Mouse (Mus musculus) intestine, embryonic 15.5 days (tissue): ENCODE results near the gene Cbx7. TPM values are rescaled to one million over a fixed set of nuclear protein-coding genes. Genes with fewer than 3 reads are reported as not detected.
A peak's percentile ranks its signal among the peaks of the same experiment; 100 is the strongest.
"Not testable (repeated sequence)": the region's sequence is repeated elsewhere in the genome, so short reads cannot be mapped to it uniquely, and the experiment has no call there.

Experiments
- ATAC-seq: fragments of 200-750 bp; cut with Nextera tagmentation; 2 replicates; pipeline ENCODE4 v1.8.0; 2017; ENCODE audit warnings: moderate TSS enrichment, moderate library complexity
- H3K27ac ChIP-seq: fragments of 300-500 bp; sonication (generic); 2 replicates; pipeline ENCODE4 v1.5.1; 2015; ENCODE audit warnings: mild to moderate bottlenecking, inconsistent platforms
- H3K27me3 ChIP-seq: fragments of 300-500 bp; sonication (generic); replicated peaks from 2 replicates; pipeline ENCODE4 v1.6.1; 2015; ENCODE audit warnings: inconsistent platforms
- H3K36me3 ChIP-seq: fragments of 300-500 bp; sonication (generic); 2 replicates; pipeline ENCODE4 v1.6.1; 2015; ENCODE audit warnings: inconsistent platforms
- H3K4me1 ChIP-seq: fragments of 300-500 bp; sonication (generic); replicated peaks from 2 replicates; pipeline ENCODE4 v1.6.1; 2015; ENCODE audit warnings: inconsistent platforms
- H3K4me2 ChIP-seq: fragments of 300-500 bp; sonication (generic); replicated peaks from 2 replicates; pipeline ENCODE4 v1.6.1; 2015; ENCODE audit warnings: mild to moderate bottlenecking, inconsistent platforms
- H3K4me3 ChIP-seq: fragments of 300-500 bp; sonication (generic); replicated peaks from 2 replicates; pipeline ENCODE4 v1.5.1; 2015; ENCODE audit warnings: inconsistent platforms
- H3K9ac ChIP-seq: fragments of 300-500 bp; sonication (generic); 2 replicates; pipeline ENCODE4 v1.6.1; 2015; ENCODE audit warnings: inconsistent platforms
- H3K9me3 ChIP-seq: fragments of 300-500 bp; sonication (generic); 2 replicates; pipeline ENCODE4 v1.6.1; 2016; ENCODE audit warnings: inconsistent platforms
- WGBS: fragments of 180-500 bp; shearing (Covaris S2); methylation state at CpG from one replicate; pipeline ENCODE4 v1.1.7; 2015; 5-methylcytosine and 5-hydroxymethylcytosine counted together
- polyA plus RNA-seq: library from polyadenylated mRNA; unstranded; fragments of >200 nt; fragmentation: Nextera tagmentation; extraction: Ambion mirVana; gene quantifications from 2 replicates; pipeline ENCODE4 v1.2.1, GENCODE M21; 2015

The Cbx7 gene
- polyA plus RNA-seq, 1 experiment from 2014 or later: 4.6 TPM

DNA sequence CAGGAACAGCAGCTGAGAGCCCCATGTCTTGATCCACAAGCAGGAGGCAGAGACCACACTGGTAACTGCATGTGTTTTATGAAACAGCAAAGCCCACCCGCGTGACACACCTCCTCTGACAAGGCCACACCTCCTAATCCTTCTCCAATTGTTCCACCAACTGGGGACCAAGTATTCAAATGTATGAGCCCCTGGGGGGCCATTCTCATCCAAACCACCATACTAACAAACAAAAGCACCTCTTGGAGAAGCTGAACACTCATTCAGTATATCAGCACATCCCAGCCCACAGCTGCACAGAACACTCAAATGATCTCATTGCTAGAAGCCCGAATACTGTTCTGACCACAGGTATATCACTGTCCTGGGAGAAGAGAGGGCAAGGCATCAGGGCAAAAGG is 27.3 kb downstream of the Cbx7 start:
- Histone ChIP-seq H3K9ac (no peak overlapping the region), H3K36me3 (no peaks in the 10 kb centered on the region), H3K27ac (no peak overlapping the region), H3K9me3 (no peaks in the 10 kb centered on the region), H3K4me2 (no peak overlapping the region), H3K27me3 (no peaks in the 10 kb centered on the region), H3K4me1 (0 out of 2 replicates have a peak, but pooled peaks cover 6% of the 10 kb centered on the region), H3K4me3 (no peak overlapping the region)
- 92% methylated on average over 3 of the region's 3 CpGs for WGBS
- no peak for ATAC-seq

DNA sequence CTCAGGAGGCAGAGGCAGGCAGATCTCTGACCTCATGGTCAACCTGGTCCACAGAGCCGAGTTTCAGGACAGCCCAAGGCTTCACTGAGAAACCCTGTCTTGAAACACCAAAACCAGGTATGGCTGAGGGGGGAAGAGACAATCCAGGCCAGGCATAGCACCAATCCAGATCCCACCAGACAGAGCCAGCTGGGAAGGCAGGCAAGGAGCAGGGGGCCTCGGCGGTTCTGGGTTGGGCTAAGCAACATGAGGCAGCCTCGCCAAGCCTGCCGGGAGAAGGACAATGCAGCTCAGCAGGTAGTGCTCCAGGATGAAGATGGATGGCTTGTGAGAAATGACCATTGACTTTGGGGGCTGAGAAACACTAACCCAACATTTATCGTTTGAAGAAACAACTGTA is 28.4 kb downstream of the Cbx7 start:
- Histone ChIP-seq H3K27ac (no peak overlapping the region), H3K36me3 (no peaks in the 10 kb centered on the region), H3K4me1 (0 out of 2 replicates have a peak, but pooled peaks cover 4% of the 10 kb centered on the region), H3K27me3 (no peaks in the 10 kb centered on the region), H3K4me3 (no peak overlapping the region), H3K9ac (no peak overlapping the region), H3K4me2 (no peak overlapping the region), H3K9me3 (no peaks in the 10 kb centered on the region)
- ATAC-seq: no peak
- 86% methylated on average over 6 of the region's 6 CpGs for WGBS

GRCm38 (mm10) chr15:79940932-79941331 is 30.0 kb downstream of the Cbx7 start:
- no peaks in the 10 kb centered on the region for H3K9me3 ChIP-seq
- WGBS: 16% methylated on average over 8 of the region's 8 CpGs

DNA sequence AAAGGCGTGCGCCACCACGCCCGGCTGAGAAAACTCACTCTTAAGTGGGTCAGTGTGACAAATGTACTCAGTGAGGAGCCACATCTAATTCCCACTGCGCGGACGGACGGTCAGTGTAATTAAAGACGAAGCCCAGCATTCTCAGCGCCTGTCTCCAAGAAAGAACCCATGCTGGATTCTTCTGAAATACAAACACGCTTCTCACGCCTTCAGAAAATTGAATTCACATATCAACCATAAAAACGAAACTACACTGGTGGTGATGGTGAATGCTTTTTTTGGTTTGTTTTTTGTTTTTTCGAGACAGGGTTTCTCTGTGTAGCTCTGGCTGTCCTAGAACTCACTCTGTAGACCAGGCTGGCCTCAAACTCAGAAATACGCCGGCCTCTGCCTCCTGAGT is 31.0 kb downstream of the Cbx7 start:
- no peak overlapping the region for H3K4me3 ChIP-seq
- no peaks in the 10 kb centered on the region for H3K4me1 ChIP-seq
- no peak overlapping the region for H3K4me2 ChIP-seq
- no peaks in the 10 kb centered on the region for H3K36me3 ChIP-seq
- H3K9me3 ChIP-seq: no peaks in the 10 kb centered on the region
- ATAC-seq: no peak
- no peak overlapping the region for H3K27ac ChIP-seq
- no peaks in the 10 kb centered on the region for H3K27me3 ChIP-seq
- 85% methylated on average over 16 of the region's 16 CpGs for WGBS
- H3K9ac ChIP-seq: no peak overlapping the region

More at GRCm38 (mm10) chr15:79940932-79941331, 30.0 kb downstream of the Cbx7 start:
- no peak overlapping the region for H3K27ac ChIP-seq
- ATAC-seq: no peak; the same call in 1 of the 2 replicates
- no peaks in the 10 kb centered on the region for H3K36me3 ChIP-seq
- no peaks in the 10 kb centered on the region for H3K4me1 ChIP-seq
- H3K4me2 ChIP-seq: no peak overlapping the region
- H3K9ac ChIP-seq: no peak overlapping the region
- H3K27me3 ChIP-seq: no peaks in the 10 kb centered on the region
- H3K4me3 ChIP-seq: no peak overlapping the region

DNA sequence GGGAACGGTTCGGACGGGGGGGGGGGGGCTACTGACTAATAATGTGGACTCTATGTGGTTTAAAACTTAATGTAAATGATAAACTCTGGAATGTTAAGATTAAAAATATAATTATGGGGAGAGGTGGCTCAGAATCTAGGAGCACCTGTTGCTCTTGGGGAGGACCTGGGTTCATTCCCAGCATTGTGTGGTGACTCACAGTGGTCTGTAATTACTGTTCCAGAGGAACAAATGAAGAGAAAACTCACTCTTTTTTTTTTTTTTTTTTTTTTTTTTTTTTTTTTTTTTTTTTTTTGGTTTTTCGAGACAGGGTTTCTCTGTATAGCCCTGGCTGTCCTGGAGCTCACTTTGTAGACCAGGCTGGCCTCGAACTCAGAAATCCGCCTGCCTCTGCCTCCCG is 31.4 kb downstream of the Cbx7 start:
- H3K9me3 ChIP-seq, H3K27me3 ChIP-seq, H3K4me2 ChIP-seq, H3K9ac ChIP-seq, H3K4me1 ChIP-seq, H3K27ac ChIP-seq, H3K4me3 ChIP-seq, ATAC-seq, H3K36me3 ChIP-seq: not testable (repeated sequence)
- 85% methylated on average over 5 of the region's 7 CpGs for WGBS

DNA sequence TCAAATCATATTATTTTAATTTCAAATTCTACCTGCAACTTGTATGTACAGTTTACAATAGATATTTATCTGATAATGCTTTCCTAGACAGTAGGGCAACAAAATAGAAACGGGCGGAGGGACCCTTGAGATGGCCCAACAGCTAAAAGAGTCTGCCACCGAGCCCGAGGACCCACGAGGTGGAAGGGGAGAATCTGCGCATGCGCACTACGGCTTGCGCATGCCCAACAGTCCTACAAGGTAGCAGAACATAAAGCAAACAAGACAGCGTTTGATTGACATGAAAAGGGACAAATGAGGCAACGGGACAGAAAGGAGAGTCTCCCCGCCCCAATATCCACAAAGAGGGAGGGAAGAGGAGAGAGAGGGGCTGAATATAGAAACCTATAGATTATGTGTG is 31.9 kb downstream of the Cbx7 start:
- 90% methylated on average over 12 of the region's 12 CpGs for WGBS
- Histone ChIP-seq H3K9ac (no peak overlapping the region), H3K27ac (no peak overlapping the region), H3K36me3 (no peaks in the 10 kb centered on the region), H3K4me3 (no peak overlapping the region), H3K9me3 (no peaks in the 10 kb centered on the region), H3K4me1 (no peaks in the 10 kb centered on the region), H3K27me3 (no peaks in the 10 kb centered on the region), H3K4me2 (no peak overlapping the region)
- no peak for ATAC-seq

DNA sequence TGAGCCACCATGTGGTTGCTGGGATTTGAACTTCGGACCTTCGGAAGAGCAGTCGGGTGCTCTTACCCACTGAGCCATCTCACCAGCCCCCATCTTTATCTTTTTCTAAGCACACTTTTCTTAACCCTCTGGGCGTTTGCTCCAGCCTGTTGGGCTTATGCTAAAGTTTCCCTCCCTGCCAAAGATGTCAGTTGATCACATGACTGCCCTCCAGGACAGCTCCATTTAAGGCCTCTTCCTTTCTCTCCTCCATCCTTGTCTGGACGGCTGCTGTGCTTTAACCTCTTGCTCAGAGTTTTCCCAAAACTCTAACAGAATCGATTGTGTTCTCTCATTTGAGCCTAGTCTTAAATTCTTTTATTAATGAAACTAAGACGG is 34.6 kb downstream of the Cbx7 start:
- H3K9ac ChIP-seq: no peak overlapping the region
- H3K4me3 ChIP-seq: no peak overlapping the region
- peaks cover 13% of the 10 kb centered on the region for H3K4me1 ChIP-seq
- ATAC-seq: no peak
- no peak overlapping the region for H3K4me2 ChIP-seq
- WGBS: 66% methylated on average over 7 of the region's 7 CpGs
- no peaks in the 10 kb centered on the region for H3K36me3 ChIP-seq
- H3K27ac ChIP-seq: no peak overlapping the region
- H3K9me3 ChIP-seq: no peaks in the 10 kb centered on the region
- peaks cover 16% of the 10 kb centered on the region for H3K27me3 ChIP-seq

GRCm38 (mm10) chr15:79935654-79936373 is 35.1 kb downstream of the Cbx7 start:
- ATAC-seq: no peak
- Histone ChIP-seq H3K4me3 (no peak overlapping the region), H3K27me3 (peaks cover 18% of the 10 kb centered on the region), H3K9me3 (no peaks in the 10 kb centered on the region), H3K9ac (no peak overlapping the region), H3K4me2 (no peak overlapping the region), H3K27ac (no peak overlapping the region), H3K4me1 (peaks cover 13% of the 10 kb centered on the region), H3K36me3 (no peaks in the 10 kb centered on the region)
- 33% methylated on average over 9 of the region's 9 CpGs for WGBS

- no peak for ATAC-seq
- H3K27me3 ChIP-seq: peaks cover 18% of the 10 kb centered on the region
- peaks cover 13% of the 10 kb centered on the region for H3K4me1 ChIP-seq
- no peak overlapping the region for H3K27ac ChIP-seq
- no peaks in the 10 kb centered on the region for H3K36me3 ChIP-seq
- H3K9me3 ChIP-seq: no peaks in the 10 kb centered on the region
- H3K4me2 ChIP-seq: no peak overlapping the region
- WGBS: 12% methylated on average over 10 of the region's 10 CpGs
- H3K9ac ChIP-seq: no peak overlapping the region
- H3K4me3 ChIP-seq: no peak overlapping the region
These were observed 36.1 kb downstream of the Cbx7 start for GRCm38 (mm10) chr15:79934776-79935175.

DNA sequence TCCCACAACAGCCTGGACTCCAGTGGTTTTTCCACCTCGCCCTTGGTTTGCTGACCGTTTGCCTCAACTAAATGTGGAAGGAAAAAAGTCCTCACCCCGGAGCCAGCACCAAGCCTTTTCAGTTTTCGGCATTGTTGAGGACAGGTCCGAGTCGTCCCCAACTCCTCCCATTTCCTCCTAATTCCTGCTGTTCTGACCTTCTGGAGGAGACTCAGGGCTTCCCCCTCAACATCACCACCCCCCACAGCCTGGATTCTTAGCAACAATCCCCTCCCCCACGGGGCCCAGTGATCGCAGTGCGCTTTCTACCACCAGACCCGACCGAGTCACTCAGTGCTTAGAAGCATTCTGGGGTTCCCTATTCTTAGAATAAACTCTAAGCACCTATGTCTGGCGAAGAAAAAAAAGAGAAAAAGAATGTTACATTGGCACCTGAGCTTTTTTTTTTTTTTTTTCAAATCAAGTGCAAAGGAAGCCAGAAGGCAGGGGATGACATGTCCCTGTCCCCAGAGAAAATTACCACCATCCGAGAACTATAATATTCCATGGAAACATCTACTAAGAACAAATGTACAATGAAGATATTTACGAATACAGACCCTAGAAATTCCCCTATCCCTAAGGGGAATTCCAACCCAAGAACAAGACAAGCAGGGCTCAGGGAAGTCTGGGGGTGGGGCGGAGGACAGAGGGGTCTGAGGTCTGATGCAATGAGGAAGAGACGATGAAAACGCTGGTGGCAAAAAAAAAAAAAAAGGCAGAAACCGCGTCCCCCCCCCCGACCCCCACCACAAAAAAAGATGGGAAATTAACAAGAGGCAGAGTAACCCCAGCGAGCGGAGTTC is 37.0 kb downstream of the Cbx7 start:
- 4% methylated on average over 22 of the region's 22 CpGs for WGBS
- peak overlapping the region; percentile 3; the same call in 1 of the 2 replicates for H3K4me3 ChIP-seq

DNA sequence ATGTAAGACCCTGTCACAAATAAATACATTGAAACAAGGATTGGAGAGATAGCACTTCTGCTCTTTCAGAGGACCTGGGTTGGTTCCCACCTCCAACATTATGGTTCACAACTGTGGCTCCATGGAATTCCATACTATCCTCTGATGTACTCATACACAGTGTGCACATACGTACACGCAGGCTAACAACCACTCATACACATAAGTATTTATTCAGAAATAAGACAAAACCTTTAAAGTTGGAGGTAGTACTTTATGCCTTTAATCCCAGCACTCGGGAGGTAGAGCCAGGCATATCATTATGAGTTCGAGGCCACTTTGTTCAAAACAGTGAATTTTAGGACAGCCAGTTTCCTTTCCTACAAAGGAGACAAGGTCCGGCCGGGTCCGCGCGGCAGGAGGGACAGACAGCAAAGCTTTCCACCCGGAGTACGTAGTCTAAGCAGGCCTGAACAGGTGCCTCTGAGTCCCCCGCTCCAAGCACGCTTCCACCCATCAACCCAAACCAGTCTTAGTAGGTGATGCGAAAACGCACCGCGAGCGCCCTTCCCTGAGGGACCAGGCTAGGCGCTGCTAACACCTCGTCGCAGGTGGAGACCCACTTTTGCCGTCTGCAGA is 37.8 kb downstream of the Cbx7 start:
- Histone ChIP-seq H3K4me1 (peaks cover 16% of the 10 kb centered on the region), H3K4me2 (peak overlapping the region; percentile 85), H3K27me3 (peaks cover 18% of the 10 kb centered on the region), H3K27ac (no peak overlapping the region), H3K9ac (no peak overlapping the region), H3K36me3 (no peaks in the 10 kb centered on the region), H3K4me3 (peak overlapping the region; percentile 61; the same call in 1 of the 2 replicates), H3K9me3 (no peaks in the 10 kb centered on the region)
- ATAC-seq: no peak
- 10% methylated on average over 22 of the region's 22 CpGs for WGBS

More for the DNA sequence above, 37.0 kb downstream of the Cbx7 start:
- peaks cover 18% of the 10 kb centered on the region for H3K27me3 ChIP-seq
- H3K36me3 ChIP-seq: no peaks in the 10 kb centered on the region
- no peak overlapping the region for H3K27ac ChIP-seq
- no peak for ATAC-seq
- peaks cover 13% of the 10 kb centered on the region for H3K4me1 ChIP-seq
- no peak overlapping the region for H3K9ac ChIP-seq
- H3K9me3 ChIP-seq: no peaks in the 10 kb centered on the region
- peak overlapping the region; percentile 85 for H3K4me2 ChIP-seq

- under 1% methylated on average over 62 of the region's 62 CpGs for WGBS
- ATAC-seq: peak; percentile 82
These were observed 38.5 kb downstream of the Cbx7 start for GRCm38 (mm10) chr15:79932323-79932987.

More at GRCm38 (mm10) chr15:79932323-79932987, 38.5 kb downstream of the Cbx7 start:
- peak overlapping the region; percentile 61 for H3K4me3 ChIP-seq
- peaks cover 18% of the 10 kb centered on the region for H3K27me3 ChIP-seq
- peaks cover 21% of the 10 kb centered on the region for H3K4me1 ChIP-seq
- peak overlapping the region; percentile 85 for H3K4me2 ChIP-seq
- H3K27ac ChIP-seq: no peak overlapping the region
- no peaks in the 10 kb centered on the region for H3K9me3 ChIP-seq
- no peaks in the 10 kb centered on the region for H3K36me3 ChIP-seq
- H3K9ac ChIP-seq: peak overlapping the region; percentile 57
